Mouse (Mus musculus) liver, embryonic 15.5 days (tissue): ENCODE results near the gene Nphp3. TPM values are rescaled to one million over a fixed set of nuclear protein-coding genes. Genes with fewer than 3 reads are reported as not detected.

Experiments
- polyA plus RNA-seq: library from polyadenylated mRNA; unstranded; fragments of >200 nt; fragmentation: Nextera tagmentation; extraction: Ambion mirVana; gene quantifications from 2 replicates; pipeline ENCODE4 v1.2.1, GENCODE M21; 2015

Gene Nphp3
- polyA plus RNA-seq, 1 experiment from 2014 or later: 1.4 TPM

Other genes with a start within 250 kb of the Nphp3 start
- 1.1 and 1.4 TPM in 2 replicates for gene Tmem108, start 240.7 kb upstream of the Nphp3 start, polyA plus RNA-seq
- not detected in 2 replicates for gene Gm28305, start 38.1 kb downstream of the Nphp3 start, polyA plus RNA-seq
- gene Uba5, start 60.6 kb downstream of the Nphp3 start, polyA plus RNA-seq: 19.8 and 21.3 TPM in 2 replicates
- gene Acad11, start 60.8 kb downstream of the Nphp3 start, polyA plus RNA-seq: 25.2 and 29.1 TPM in 2 replicates
- gene Ackr4, start 124.4 kb downstream of the Nphp3 start, polyA plus RNA-seq: 0.89 and 0.92 TPM in 2 replicates